Mouse (Mus musculus): ENCODE measurements around the gene Gm10190. TPM values are rescaled to one million over a fixed set of nuclear protein-coding genes. Genes with fewer than 3 reads are reported as not detected.

The Gm10190 gene
- total and polyA plus RNA-seq, 2 experiments from 2014 or later: 5.0 TPM; not detected in 1

- Histone ChIP-seq H3K4me3 (ENCODE audit: low read depth, low read length) (no peak overlapping the region), H3K4me1 (ENCODE audit: insufficient read depth, low read length) (no peaks in the 10 kb centered on the region), H3K9ac (replicated peaks; ENCODE audit: low read length, poor library complexity, severe bottlenecking) (no peak overlapping the region), H3K36me3 (ENCODE audit: insufficient read depth, low read length) (no peaks in the 10 kb centered on the region), H3K27me3 (ENCODE audit: insufficient read depth, low read length) (no peaks in the 10 kb centered on the region), H3K9me3 (ENCODE audit: low read length) (no peaks in the 10 kb centered on the region), H3K27ac (ENCODE audit: low read depth, low read length) (no peak overlapping the region), H3K4me2 (ENCODE audit: low read depth, low read length, poor library complexity, severe bottlenecking) (no peak overlapping the region)
- 93% methylated on average over 5 of the region's 5 CpGs for WGBS
- no peak for TF ChIP-seq CTCF (IDR thresholded peaks at IDR 0.05)
- DNase-seq (ENCODE audit: low spot score) (no peak), ATAC-seq (ENCODE audit: low FRiP score) (no peak)
Observed at GRCm38 (mm10) chr17:80367276-80367675, 6.1 kb downstream of the Gm10190 start.

DNA sequence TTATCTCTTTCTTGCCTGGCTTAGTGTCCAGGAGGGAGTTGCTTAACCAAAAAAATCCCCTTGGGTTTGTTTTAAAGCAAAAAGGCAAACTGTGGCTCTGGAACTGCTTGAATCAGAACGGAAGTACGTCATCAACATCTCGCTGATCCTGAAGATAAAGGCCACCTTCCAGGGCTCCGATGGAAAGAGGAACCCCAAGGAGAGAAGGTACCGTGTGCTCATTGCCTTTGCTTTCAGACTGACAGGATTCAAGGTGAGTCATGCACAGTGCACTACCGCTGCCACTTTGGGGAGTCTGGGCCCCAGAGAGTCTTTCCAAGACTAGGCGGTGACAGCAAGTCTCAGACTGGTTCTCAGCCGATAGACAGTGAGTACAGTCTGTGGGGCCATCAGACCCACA is 13.1 kb downstream of the Gm10190 start:
- DNase-seq (ENCODE audit: low spot score) (no peak), ATAC-seq (ENCODE audit: low FRiP score) (no peak)
- Histone ChIP-seq H3K4me1 (ENCODE audit: insufficient read depth, low read length) (no peaks in the 10 kb centered on the region), H3K9me3 (ENCODE audit: low read length) (no peaks in the 10 kb centered on the region), H3K9ac (replicated peaks; ENCODE audit: low read length, poor library complexity, severe bottlenecking) (no peak overlapping the region), H3K27ac (ENCODE audit: low read depth, low read length) (no peak overlapping the region), H3K4me3 (ENCODE audit: low read depth, low read length) (no peak overlapping the region), H3K4me2 (ENCODE audit: low read depth, low read length, poor library complexity, severe bottlenecking) (no peak overlapping the region), H3K36me3 (ENCODE audit: insufficient read depth, low read length) (no peaks in the 10 kb centered on the region), H3K27me3 (ENCODE audit: insufficient read depth, low read length) (no peaks in the 10 kb centered on the region)
- TF ChIP-seq CTCF (IDR thresholded peaks at IDR 0.05): no peak
- WGBS: 89% methylated on average over 8 of the region's 8 CpGs

DNA sequence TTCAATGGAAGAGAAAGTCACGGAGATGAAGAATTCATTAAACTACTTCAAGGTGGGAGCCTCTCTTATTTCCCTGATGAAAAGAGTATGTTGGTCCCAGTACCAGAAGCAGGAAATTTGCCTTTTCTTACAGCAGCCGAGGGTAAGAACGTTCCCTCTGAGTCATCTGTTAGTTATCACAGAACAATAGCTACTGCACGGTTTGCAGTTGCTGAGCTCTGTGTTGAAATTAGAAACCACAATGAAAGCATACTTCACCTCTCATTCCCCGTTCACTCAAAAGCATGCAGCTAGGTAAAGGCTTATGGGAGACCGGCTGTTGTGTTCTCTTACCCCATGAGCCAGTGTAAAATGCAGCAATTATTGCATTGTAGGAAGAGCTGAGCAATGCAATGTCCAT is 26.1 kb downstream of the Gm10190 start:
- 47% methylated on average over 6 of the region's 6 CpGs for WGBS
- no peak for ATAC-seq (ENCODE audit: low FRiP score)
- Histone ChIP-seq H3K4me3 (ENCODE audit: low read depth, low read length) (no peak overlapping the region), H3K36me3 (ENCODE audit: insufficient read depth, low read length) (no peaks in the 10 kb centered on the region), H3K4me2 (ENCODE audit: low read depth, low read length, poor library complexity, severe bottlenecking) (no peak overlapping the region), H3K9ac (replicated peaks; ENCODE audit: low read length, poor library complexity, severe bottlenecking) (no peak overlapping the region), H3K27me3 (ENCODE audit: insufficient read depth, low read length) (no peaks in the 10 kb centered on the region), H3K9me3 (ENCODE audit: low read length) (no peaks in the 10 kb centered on the region), H3K27ac (ENCODE audit: low read depth, low read length) (no peak overlapping the region), H3K4me1 (ENCODE audit: insufficient read depth, low read length) (no peaks in the 10 kb centered on the region)
- TF ChIP-seq CTCF (IDR thresholded peaks at IDR 0.05): no peak
- no peak for DNase-seq (ENCODE audit: low spot score)

DNA sequence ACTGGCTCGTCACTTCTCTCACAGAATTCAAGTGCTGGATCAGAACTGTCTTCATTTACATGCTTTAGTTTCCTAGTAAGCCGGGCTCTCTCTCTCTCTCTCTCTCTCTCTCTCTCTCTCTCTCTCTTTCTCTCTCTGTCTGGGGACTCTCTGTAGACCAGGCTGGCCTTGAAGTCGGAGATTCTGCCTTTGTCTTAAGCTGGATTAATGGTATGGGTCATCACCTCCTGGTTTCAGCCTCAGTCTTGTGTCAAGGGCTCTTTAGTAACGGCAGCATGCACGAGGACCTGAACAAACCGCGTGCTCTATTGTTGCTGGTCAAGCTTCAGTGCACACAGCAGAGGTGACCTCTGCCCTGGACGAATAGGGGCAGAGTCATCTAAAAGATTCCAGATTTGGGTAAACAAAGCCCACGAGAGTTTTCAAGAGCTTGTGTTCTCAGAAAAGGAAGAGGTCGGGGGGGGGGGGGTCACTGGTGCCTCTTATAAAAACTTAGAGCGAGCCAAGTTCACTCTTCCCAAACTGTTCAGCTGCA is 26.7 kb downstream of the Gm10190 start:
- H3K9me3 ChIP-seq (ENCODE audit: low read length): no peaks in the 10 kb centered on the region
- no peak for TF ChIP-seq CTCF (IDR thresholded peaks at IDR 0.05)
- no peak overlapping the region for H3K4me2 ChIP-seq (ENCODE audit: low read depth, low read length, poor library complexity, severe bottlenecking)
- no peaks in the 10 kb centered on the region for H3K4me1 ChIP-seq (ENCODE audit: insufficient read depth, low read length)
- ATAC-seq (ENCODE audit: low FRiP score) (no peak), DNase-seq (ENCODE audit: low spot score) (no peak)
- no peak overlapping the region for H3K27ac ChIP-seq (ENCODE audit: low read depth, low read length)
- H3K4me3 ChIP-seq (ENCODE audit: low read depth, low read length): no peak overlapping the region
- 20% methylated on average over 11 of the region's 11 CpGs for WGBS
- H3K9ac ChIP-seq (replicated peaks; ENCODE audit: low read length, poor library complexity, severe bottlenecking): no peak overlapping the region
- H3K27me3 ChIP-seq (ENCODE audit: insufficient read depth, low read length): no peaks in the 10 kb centered on the region
- H3K36me3 ChIP-seq (ENCODE audit: insufficient read depth, low read length): no peaks in the 10 kb centered on the region

DNA sequence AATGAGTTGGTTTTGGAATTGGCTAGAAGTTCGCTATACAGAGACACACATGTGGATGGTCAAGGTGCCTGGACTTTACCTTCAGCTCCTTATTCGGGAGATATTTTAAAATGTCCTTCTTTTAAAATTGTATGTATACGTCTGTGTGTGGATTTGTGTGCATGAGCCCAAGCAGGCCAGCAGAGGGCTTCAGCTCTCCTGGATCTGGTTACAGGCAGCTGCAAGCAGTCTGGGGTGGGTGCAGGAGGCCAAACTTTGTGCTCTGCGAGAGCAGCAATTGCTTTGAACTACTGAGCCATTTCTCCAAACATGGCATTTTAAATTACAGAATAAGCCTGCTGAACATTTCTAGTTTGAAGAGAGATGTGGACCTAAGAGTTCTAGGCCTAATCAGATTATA is 28.1 kb downstream of the Gm10190 start:
- H3K4me1 ChIP-seq (ENCODE audit: insufficient read depth, low read length): no peaks in the 10 kb centered on the region
- no peak overlapping the region for H3K27ac ChIP-seq (ENCODE audit: low read depth, low read length)
- no peak overlapping the region for H3K4me2 ChIP-seq (ENCODE audit: low read depth, low read length, poor library complexity, severe bottlenecking)
- TF ChIP-seq CTCF (IDR thresholded peaks at IDR 0.05): peak; percentile 63
- no peak overlapping the region for H3K9ac ChIP-seq (replicated peaks; ENCODE audit: low read length, poor library complexity, severe bottlenecking)
- H3K4me3 ChIP-seq (ENCODE audit: low read depth, low read length): no peak overlapping the region
- ATAC-seq (ENCODE audit: low FRiP score): no peak
- no peaks in the 10 kb centered on the region for H3K27me3 ChIP-seq (ENCODE audit: insufficient read depth, low read length)
- H3K36me3 ChIP-seq (ENCODE audit: insufficient read depth, low read length): no peaks in the 10 kb centered on the region
- H3K9me3 ChIP-seq (ENCODE audit: low read length): no peaks in the 10 kb centered on the region
- WGBS: 82% methylated on average over 4 of the region's 4 CpGs
- DNase-seq (ENCODE audit: low spot score): peak; percentile 45

- Histone ChIP-seq H3K4me1 (ENCODE audit: insufficient read depth, low read length) (no peaks in the 10 kb centered on the region), H3K9me3 (ENCODE audit: low read length) (no peaks in the 10 kb centered on the region), H3K4me2 (ENCODE audit: low read depth, low read length, poor library complexity, severe bottlenecking) (no peak overlapping the region), H3K36me3 (ENCODE audit: insufficient read depth, low read length) (no peaks in the 10 kb centered on the region), H3K27me3 (ENCODE audit: insufficient read depth, low read length) (no peaks in the 10 kb centered on the region), H3K27ac (ENCODE audit: low read depth, low read length) (no peak overlapping the region), H3K4me3 (ENCODE audit: low read depth, low read length) (no peak overlapping the region), H3K9ac (replicated peaks; ENCODE audit: low read length, poor library complexity, severe bottlenecking) (no peak overlapping the region)
- no peak; the same call in 1 of the 2 replicates for ATAC-seq (ENCODE audit: low FRiP score)
- DNase-seq (ENCODE audit: low spot score): peak; percentile 41
- WGBS: 89% methylated on average over 2 of the region's 2 CpGs
- peak; percentile 71 for TF ChIP-seq CTCF (IDR thresholded peaks at IDR 0.05)
Observed at GRCm38 (mm10) chr17:80332386-80332785, 41.0 kb downstream of the Gm10190 start.

Data from midbrain, postnatal 0 days (tissue).